Mouse (Mus musculus) ZHBTc4 (cell line): ENCODE results near the gene Igsf6.
A peak's percentile ranks its signal among the peaks of the same experiment; 100 is the strongest.

ENCODE experiments used
- DNase-seq: peaks from one replicate; pipeline ENCODE4 v3.0.0-alpha.2; 2011; ENCODE audit warnings: low read depth, low spot score

The Igsf6 gene

DNA sequence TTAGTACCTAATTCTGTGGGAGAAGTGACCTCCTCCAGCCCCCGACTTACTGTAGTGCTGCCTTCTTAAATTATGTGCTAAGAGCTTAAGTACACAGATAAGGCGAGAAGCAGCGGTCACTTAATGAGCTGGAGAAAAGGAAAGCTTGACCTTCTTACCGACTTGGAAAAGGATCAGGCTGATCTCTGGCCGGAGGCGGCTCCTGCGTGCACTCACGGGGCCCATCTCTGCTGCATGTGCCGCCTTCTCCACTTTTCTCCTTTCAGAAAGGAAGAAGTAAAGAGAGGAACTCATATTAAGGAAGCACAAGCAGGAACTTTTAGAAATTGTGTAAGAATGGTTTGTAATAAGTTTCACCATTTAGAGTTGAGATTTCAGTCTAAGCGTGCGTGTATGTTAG is at the start of gene Igsf6:
TSS of gene Igsf6 (minus strand) at position 292 of the 400 bp plus-strand sequence.
- no peak for DNase-seq

DNA sequence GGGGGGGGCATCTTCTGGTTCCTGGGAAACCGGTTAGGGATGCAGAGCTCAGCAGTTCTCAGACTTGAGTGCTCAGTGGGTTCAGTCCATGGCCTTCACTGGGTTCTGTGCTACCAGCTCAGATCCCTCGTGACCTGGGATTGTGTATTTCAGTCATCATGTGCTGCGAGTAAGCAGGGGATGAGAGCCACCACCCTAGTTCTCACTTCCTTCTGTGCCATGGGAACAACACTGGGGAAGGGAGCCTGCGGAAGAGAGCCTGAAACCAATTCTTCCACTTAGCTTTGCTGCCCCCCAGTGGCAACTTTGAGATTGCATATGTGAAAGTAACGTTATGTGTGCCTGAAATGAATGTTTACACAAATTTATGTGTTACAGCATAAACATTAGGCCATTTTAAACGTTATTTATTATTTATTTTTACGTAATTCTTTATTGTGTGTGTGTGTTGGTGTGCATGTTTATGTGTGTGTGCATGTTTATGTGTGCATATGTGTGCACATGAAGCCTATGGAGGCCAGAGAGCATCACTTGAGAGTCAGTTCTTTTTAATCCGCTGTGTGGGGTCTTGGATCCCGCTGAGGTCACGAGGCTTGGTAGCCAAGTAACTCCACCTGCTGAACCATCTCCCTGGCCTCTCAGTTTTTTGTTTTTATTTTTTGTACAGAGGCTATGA is 45.9 kb upstream of the Igsf6 start:
- DNase-seq: peak; percentile 81

DNA sequence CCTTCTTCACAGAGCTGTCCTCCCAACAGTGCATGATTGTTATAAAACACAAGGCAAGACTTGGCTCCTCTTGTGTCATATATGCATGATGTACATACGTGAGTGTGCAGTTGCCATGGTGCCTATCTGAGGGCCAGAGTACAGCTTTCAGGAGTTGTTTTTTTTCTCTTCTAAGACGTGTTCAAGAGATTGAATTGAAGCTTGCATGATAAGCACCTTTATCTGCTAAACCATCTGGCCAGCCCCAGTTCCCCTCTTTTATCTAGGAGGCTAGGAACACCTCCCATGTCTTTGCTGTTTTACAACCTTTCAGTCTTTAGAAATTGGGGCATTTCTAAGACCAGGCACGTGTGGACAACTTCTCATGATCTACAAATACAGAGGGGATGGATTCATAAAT is 37.4 kb upstream of the Igsf6 start:
- no peak for DNase-seq

DNA sequence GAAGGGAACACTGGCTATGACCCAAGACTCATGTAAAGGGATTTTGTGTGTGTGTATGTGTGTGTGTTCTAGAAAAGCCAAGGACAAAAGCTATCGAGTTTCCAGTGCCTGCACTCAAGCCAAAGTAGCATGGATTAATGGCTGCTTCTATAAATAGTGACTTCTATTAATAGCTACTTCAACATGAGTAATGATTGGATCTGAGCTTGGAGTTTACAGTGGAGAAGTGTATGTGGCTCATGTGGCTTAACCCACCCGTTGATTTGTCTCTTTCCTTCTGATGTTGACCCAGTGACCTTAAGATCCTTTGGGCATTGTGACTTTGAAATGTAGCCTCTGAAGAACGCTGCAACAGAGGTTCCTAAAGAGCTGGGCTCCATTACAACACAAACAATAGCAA is 36.9 kb upstream of the Igsf6 start:
- DNase-seq: no peak

DNA sequence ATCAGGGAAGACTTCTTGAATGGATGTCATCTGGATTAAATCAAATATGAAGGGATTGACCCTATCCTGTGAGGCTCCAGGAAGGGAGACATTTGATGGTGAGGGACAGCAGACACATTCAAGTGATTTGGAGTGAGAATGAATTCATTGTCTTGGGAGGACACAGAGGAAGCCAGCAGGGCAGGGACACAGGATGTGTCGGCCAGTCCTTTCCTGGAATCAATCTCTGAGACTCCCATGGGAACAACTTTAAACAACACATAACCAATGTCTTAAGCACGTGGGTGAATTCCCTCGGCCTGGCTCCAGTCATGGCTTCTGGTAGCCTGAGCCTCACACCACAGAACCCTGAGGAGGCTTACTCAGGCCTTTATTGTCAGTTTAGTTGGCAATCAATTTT is 33.5 kb upstream of the Igsf6 start:
- no peak for DNase-seq

DNA sequence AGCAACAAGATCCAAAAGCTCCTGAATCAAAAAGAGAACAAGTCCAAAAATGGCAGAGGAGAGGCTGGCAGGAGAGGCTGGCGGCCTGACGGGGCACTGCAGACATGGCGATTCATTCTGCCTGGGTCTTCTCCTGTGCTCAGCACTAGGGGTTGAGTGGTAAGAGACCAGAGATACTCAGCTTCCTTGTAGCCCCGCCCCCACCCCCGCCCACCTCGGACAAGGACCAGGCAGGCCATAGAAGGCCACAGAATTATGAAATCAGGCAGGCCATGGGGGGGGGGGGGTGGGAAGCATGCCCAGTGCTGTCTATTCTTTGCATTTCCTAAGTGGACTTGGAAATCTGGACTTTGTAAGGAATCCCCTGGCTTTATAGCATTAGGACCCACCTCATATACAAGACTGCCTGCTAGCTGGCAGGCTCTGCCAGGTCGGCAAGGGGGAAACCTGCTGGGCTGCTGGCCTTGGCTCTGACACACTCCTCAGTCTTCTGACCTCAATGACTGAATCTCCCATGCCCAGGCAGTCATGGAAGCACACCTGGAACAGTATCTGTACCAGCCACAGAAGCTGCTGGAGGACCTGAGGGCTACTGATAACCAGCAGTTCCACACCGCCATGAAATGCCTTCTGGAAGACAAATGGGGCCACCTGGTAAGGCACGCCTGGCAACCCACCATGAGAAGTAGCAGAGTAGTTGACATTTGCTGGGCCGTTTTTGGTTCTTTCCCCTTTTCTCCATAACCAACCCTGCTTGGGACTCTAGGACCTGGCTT is 24.4 kb upstream of the Igsf6 start:
- no peak for DNase-seq

DNA sequence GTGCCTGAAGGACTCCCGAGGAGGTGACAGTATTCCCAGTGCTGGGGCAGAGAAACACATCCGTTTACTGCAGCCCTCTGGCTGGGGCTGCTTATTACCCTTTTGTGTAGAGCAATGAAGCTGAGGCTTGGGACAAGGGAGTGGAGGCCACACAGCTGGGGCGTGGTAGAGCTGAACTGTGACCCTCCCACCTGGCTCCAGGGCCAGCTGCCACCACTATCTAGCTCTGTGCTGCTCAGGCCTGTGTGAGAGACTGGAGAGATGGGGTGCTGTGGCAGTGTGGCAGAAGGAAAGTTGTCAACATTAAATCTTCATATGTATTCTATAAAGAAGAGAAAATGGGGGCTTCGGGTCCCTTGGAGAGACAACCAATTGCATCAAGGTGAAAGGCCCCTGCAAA is 18.7 kb upstream of the Igsf6 start:
- DNase-seq: peak; percentile 12

DNA sequence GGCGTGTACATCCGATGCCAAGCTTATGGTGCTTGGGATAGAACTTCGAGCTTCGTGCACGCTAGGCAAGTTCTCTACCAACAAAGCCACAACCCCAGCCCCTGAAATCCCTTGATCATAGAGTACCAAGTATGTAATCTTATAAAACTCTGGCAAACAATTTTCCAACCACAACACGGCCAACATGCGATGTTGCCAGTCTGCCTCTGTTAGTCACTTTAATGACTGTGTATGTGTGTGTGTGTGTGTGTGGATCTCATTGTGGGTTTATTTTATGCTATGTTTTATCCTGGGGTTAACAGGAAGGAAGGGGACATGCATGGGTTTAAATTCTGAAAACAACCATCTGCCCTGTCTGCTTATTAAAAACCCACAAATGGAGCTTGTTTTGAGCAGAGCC is 16.4 kb upstream of the Igsf6 start:
- no peak for DNase-seq

DNA sequence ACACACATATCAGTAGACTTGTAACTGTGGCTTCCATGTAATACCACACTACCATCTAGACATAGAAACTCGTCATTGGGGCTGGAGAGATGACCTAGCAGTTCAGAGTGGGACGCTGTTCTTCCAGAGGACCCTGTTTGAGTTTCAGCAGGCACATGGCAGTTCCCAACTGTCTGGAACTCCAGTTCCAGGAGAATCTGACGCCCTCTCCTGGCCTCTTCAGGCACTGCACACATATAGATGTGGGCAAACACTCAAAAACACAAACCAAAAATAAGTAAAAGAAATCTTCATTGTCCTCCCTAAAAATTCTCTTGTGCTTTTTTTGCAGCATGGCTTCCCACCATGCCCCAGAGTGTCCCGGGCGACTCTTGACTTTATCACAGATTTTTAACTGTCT is 14.4 kb upstream of the Igsf6 start:
- DNase-seq: peak; percentile 43

DNA sequence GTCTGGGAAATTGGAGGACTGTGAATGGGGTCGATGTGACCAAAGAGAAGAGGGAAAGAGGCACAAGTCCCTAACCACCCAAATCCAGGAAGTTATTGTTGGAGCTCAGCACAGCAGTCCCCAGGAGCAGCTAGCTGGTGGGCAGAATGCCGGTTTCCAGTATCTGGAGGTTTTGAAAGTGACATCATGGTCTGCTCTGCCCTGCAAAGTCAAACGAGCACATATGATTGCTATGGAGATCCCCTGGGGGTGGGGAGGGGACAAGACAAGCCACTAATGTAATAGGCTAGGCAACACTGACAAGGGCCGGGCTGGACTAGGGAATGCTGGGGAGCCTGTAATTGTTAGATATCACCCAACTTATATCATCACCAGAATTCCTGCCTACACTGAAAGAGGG is 11.1 kb upstream of the Igsf6 start:
- no peak for DNase-seq

DNA sequence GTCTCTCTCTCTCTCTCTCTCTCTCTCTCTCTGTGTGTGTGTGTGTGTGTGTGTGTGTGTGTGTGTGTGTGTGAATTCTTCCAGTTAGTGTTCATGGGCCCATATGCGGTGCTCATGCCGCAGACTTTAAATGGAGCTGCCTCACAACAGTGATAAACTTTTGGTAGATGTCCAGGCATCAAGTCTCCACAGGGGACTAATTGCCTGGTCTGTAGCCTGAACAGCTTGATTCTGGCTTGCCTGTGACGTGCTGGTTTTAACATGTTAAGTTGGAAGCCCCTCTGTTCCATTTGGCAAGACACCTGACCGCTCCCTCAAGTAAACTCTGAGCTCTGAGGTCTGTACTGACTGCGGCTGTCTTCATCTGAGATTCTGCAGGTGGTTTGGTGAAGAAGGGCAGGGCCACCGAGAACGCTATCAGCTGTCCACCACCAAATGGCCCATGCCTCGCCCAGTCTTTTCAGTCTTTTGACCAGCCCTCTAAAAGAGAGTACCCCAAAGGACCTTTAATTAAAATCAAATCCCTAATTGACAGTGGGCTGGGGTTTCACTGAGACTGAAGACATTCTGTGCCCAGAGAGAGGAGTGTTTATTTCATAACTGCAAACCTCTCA is 10.6 kb upstream of the Igsf6 start:
- peak; percentile 20 for DNase-seq

DNA sequence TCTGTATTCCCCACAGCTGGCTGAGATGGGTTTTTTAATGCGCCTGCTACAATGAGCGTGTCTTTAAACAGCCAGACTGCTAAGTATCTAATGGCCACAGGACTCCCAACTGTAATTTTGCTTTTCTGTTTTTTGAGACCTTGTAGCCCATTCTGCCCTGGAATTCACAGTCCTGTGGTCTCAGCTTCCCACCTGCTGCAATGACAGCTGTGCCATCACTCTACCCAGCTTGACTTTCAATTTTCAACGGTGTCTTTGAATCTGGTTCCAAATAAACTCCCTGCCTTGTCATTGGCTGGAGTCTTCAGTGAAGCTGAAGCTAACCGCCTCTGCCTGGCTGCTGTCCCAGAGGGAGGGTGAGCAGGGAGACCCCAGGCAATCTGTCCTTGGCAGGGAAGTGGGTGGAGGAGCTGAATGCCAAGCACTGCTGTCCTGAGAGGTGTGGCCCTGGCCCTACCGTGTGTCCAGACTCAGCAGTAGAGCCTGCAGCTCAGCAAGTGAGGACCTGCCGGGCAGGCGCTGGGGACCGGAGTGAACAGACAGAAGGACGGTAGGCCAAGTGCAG is 8.7 kb upstream of the Igsf6 start:
- DNase-seq: no peak

DNA sequence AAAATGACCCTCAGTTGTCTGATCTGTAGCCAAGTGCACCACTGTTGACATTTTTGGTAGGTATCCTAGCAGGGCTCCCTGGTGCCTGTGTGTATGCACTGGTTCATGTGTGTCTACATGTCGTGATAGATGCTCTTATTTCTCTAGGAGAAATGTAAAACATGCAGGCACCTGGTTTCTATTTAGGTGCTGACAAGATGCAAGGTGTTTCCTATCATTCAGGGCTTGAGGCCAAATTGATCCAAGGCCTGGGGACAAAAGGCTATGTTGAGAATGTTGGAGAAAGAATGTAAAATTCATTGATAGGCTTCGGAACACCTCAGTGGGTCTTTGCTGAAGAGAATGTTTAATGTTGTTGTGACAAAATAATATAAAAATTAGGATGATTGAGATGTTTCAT is 7.4 kb upstream of the Igsf6 start:
- DNase-seq: no peak

DNA sequence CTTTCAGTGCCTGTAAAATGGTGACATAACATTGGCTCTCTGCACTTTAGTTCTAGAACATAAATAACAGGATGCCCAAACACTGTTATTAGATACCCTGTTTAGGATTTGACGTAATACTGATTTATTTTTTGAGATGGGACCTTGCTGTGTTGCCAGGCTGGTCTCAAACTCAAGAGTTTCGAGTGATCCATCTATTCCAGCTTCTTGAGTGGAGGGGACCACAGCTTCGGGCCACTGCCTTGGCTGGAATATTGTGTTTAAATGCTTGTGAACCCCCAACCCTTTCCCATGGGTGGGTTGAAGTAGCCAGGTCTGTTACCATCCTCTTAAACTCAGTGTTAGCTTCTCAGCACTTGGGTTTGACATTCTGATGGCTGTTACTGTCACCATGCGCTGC is 7.0 kb upstream of the Igsf6 start, which contains the start of gene Otoa:
TSS of gene Otoa (plus strand) at position 301 of the 400 bp plus-strand sequence.
- DNase-seq: no peak

DNA sequence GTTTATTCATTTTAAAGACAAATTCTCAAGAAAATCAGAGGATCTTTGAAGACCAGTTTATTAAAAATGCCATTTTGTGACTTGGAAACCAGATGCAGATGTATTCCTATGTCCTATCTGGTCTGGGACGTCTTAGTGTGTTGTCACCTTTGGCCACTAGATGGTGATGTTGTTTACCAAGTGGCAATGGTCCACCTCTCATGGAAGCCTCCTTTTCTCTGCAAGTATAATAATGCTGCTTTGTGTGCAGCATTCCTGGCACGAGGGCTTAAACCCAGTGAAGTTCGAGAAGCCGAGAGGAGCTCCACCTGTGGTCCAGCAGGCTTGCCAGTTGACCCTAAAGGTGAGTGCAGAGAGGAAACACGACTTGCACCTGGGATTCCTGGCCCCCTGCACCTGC is 3.5 kb upstream of the Igsf6 start:
- DNase-seq: peak; percentile 77

DNA sequence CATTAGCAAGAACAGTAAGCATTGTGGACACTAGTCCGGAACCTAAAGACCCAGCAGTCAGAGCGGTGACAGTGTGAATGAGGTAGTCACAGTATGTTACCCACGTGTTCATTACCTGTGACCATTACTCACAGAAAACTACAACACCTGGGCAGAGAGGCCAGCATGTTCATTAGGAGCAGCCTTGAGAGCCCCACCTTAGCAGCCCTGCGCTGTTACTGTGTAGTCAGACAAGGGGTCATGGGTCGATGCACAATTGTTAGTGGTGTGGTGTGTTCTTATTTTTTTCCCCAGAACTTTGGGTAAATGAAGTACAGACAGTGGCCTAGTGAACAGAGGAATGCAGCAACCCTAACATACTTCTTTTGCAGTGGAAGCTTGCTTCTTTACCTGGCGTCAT is 2.9 kb upstream of the Igsf6 start:
- DNase-seq: no peak

DNA sequence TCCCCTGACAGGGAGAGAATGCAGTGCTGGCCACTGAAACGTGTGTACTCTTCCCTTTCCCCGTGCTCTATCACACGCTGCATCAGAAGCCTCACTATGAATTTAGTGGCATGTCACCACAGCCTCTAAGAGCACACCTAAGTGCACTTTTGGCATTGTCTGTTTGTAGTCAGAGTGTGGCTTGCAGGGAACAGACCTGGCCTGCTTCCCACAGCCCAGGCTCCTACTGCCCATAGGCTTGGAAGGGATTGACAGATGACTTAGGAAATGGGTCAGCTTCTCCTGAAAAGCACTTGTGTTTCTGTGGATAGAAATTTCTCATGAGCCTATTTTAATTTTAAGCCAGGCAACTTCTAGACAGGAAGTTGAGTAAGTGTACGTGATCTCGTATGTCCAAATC is 1.0 kb upstream of the Igsf6 start:
- DNase-seq: no peak

DNA sequence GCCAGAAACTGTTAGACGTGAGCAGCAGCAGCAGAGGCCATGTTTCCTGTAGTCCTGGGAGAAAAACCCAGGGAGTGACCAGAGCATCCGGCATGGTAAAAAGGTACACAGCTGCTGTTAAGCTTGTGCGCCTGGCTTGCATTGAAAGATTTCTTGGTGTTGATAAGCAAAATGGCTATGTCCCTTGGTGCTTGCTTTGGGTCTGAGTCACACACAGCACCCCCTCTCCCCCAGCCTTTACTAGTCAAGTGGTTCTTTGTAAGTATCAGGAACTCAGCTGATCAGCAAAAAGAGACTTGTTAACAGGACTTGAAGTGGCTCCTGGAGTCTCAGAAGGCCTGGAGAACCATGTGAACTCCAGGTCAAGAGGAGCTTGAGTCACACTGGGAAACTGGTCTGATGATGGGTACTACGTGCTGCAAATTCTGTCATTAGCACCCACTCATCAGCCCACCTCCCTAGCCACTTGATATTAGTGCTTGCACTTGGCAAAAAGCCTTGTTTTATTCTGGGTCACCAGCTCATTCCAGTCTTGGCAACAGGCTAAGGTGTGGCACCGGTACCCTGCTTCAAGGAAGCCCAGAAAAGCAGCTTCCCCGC is 529 bp upstream of the Igsf6 start:
- DNase-seq: no peak

DNA sequence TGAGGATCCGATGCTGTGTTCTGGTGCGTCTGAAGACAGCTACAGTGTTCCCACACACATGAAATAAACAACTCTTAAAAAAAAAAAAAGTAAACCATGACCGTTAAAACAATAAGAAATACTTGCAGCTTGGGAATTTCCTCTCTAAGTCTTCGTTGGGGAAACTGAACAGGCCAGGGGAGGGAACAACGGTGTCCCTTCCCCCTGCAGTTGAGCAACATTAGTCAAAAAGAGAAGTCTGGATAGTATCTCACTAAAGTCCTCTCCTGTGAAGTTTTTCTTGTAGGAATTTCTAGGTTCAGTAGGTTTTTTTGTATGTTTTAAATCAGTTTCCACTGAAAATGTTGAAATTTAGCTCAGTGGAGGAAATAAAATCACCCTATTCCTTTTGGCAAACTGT is 1.9 kb downstream of the Igsf6 start:
- no peak for DNase-seq

DNA sequence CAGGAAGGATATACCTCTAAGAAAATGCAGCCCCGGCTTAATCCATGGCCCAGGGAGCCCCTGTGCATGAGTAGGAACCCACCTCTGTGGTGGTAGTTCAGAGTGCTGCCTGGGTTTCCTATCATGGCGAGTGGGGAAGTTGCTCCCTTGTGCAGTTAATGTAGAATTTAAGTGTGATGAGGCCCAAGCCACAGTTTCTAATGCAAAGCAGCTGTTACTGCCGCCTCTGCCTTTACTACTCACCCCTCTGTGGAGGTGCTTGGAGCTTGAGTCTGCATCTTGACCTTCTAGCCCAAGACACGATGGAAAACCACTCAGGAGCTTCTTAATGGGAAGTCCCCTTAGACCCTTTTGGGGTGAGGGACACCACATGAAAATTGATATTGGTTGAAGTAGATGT is 3.1 kb downstream of the Igsf6 start:
- no peak for DNase-seq

DNA sequence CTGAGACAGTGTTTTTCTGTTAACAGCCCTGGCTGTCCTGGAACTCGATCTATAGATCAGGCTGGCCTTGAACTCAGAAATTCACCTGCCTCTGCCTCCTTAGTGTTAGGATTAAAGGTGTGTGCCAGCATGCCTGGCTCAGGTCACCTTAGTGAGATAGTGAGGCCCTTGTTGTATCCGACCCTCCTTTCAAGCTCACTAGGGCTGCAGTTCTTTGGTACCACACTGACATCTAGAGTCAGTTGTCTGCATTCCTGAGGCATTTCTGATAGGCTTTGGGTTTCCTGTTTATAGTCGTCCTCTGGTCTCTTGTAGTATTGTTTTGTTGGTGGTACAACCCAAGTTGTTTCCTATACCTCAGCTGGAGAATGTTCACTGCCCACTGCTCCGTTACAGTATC is 10.1 kb downstream of the Igsf6 start:
- DNase-seq: no peak
